ENCODE assay signal across 8 mouse cellular contexts in the genomic region with DNA sequence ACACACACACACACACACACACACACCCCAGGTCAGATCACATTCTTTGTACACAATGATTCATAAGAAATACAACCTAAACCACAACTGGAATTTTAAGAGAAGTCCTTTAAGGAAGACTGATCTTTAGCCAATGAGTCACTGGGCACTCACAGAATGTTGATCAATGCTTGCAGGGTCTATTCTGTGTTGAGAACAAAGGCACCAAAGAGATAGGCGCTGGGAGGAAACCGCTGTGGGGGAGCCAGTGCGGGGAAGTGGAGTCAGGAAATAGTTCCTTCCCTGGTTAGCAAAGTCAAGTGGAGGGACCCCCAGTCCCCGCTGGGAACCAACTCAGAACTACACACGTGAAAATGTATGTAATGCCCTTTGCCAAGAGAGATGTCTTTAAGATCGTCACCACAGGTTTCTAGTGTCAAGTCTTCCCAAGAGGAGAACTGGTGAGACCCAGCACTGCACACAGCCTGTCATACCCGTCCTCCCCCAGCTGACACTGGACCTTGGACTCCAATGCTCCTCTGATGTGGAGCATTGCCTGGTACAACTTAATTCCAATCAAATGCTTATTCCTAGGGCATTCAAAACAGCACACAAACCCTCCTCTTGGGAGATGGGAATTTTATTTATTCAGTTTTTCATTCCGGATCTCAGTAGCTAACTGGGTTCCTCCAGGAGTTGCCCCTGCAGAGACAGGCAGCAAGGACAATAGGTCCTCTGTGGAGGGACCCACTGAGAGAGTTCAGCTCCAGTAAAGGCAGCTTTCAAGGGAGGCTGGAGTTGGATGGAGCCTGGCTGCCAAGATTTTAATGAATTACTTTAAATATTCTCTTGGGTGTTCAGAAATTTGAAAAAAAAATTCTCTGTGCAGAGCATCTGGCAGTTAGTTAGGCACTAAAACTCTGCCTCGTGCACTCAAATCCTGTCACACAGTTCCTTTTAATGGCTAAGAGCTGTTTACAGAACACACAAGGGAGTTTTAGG. TPM values are rescaled to one million over a fixed set of nuclear protein-coding genes. Genes with fewer than 3 reads are reported as not detected.
DNase-seq lines count a peak whose midpoint lies in the region; ATAC-seq and TF ChIP-seq lines count a peak whose summit lies in the region.

No protein-coding gene starts in this region.

- peak overlapping the region; percentile 66 for H3K27ac ChIP-seq in hindbrain, embryonic 14.5 days

- 14% methylated on average over 9 of the region's 9 CpGs for WGBS in hindbrain, embryonic 14.5 days

- H3K9me3 ChIP-seq in hindbrain, embryonic 14.5 days (ENCODE audit: control insufficient read depth, low read length), result peaks cover 7% of the 10 kb centered on the region

- H3K27me3 ChIP-seq in hindbrain, embryonic 14.5 days (ENCODE audit: control insufficient read depth, insufficient read depth, low read length), result no peaks in the 10 kb centered on the region
- H3K27me3 ChIP-seq in myocyte (ENCODE audit: control insufficient read depth, insufficient read depth, insufficient read length), result no peaks in the 10 kb centered on the region

- ATAC-seq in hindbrain, embryonic 14.5 days (ENCODE audit: low FRiP score), result peak; percentile 65; the same call in 1 of the 2 replicates
- no peak for ATAC-seq in CD4-positive, CD25-positive, alpha-beta regulatory T cell, adult 4 months

- H3K4me2 ChIP-seq in hindbrain, embryonic 14.5 days (replicated peaks), result peak overlapping the region; percentile 19; the same call in 1 of the 2 replicates
- peak overlapping the region; percentile 56 for H3K4me2 ChIP-seq in myocyte (ENCODE audit: low read depth)

- no peak overlapping the region for H3K9ac ChIP-seq in hindbrain, embryonic 14.5 days

- no peak for TF ChIP-seq POLR2A in myocyte (IDR thresholded peaks at IDR 0.05; ENCODE audit: insufficient read length, low read depth)

- H3ac ChIP-seq in myocyte (ENCODE audit: control insufficient read depth, insufficient read length), result no peak overlapping the region

- H3K4me3 ChIP-seq in hindbrain, embryonic 14.5 days (replicated peaks; ENCODE audit: low read length), result no peak overlapping the region
- H3K4me3 ChIP-seq in myocyte, result no peak overlapping the region

- H3K79me2 ChIP-seq in myocyte (ENCODE audit: control insufficient read depth, insufficient read depth), result no peaks in the 10 kb centered on the region

- H3K36me3 ChIP-seq in hindbrain, embryonic 14.5 days (replicated peaks; ENCODE audit: control insufficient read depth, insufficient read depth), result no peaks in the 10 kb centered on the region
- no peaks in the 10 kb centered on the region for H3K36me3 ChIP-seq in myocyte (ENCODE audit: control insufficient read depth, insufficient read depth)

- DNase-seq in layer of hippocampus, adult 9-11 months, result peak; percentile 37
- no peak for DNase-seq in layer of hippocampus, adult 9-10 months (ENCODE audit: low spot score)
- peak; percentile 41 for DNase-seq in embryo, embryonic 11 days
- peak; percentile 47 for DNase-seq in hindbrain, embryonic 14.5 days (ENCODE audit: low spot score)
- DNase-seq in gastrocnemius, adult 8-10 months (ENCODE audit: low spot score in 2 of 2), result no peak
- no peak for DNase-seq in heart, postnatal 36 days

- intact Hi-C loops in heart, postnatal 36 days (cut with DNase I), result no loop called here

- peaks cover 32% of the 10 kb centered on the region for H3K4me1 ChIP-seq in hindbrain, embryonic 14.5 days (replicated peaks; ENCODE audit: control insufficient read depth, insufficient read depth, low read length)

TF ChIP-seq in myocyte, 11 proteins besides CTCF, POLR2A, EP300 and RAD21:
- no peak for TF ChIP-seq POLR2AphosphoS2 (IDR thresholded peaks at IDR 0.05; ENCODE audit: insufficient read length, low read depth)

RNA-seq across cellular contexts. Expression of a gene that starts 10.6 kb away (rescaled TPM):
- polyA plus RNA-seq in hindbrain, embryonic 14.5 days (2014; fragmentation: Nextera tagmentation; extraction: Ambion mirVana), result 14.4 and 15.5 TPM in 2 replicates
- 2.6 TPM for polyA plus RNA-seq in myocyte (2012; fragmentation: generic; extraction: Trizol)
- 10 to 100 TPM; 36.4 to 48.7 TPM for polyA plus RNA-seq in CD4-positive, CD25-positive, alpha-beta regulatory T cell, adult 4 months (2017; shearing (Covaris generic))
- total RNA-seq in gastrocnemius, adult 8-10 months (2022), result 1 to 10 TPM in 1 of 4 experiments, under 1 TPM in 3; 0.58 to 1.3 (median 0.79) TPM
- total RNA-seq in heart, postnatal 36 days (2021), result 1 to 10 TPM; 4.2 to 4.5 TPM

Comparison
In these comparisons a context has a peak if more than half of its experiments do, and no peak if none do; other contexts are left out.
1. DNase-seq: peak in layer of hippocampus, adult 9-11 months (single experiment), embryo, embryonic 11 days (single experiment) and hindbrain, embryonic 14.5 days (single experiment); none in layer of hippocampus, adult 9-10 months (single experiment), gastrocnemius, adult 8-10 months (0 of 2) and heart, postnatal 36 days (0 of 2).